Mouse (Mus musculus) spleen, postnatal 4 days (tissue): Measurements from ENCODE around the gene Jade2.
"Not testable (repeated sequence)": the region's sequence is repeated elsewhere in the genome, so short reads cannot be mapped to it uniquely, and the experiment has no call there.

Experiments used
- DNase-seq, 2 experiments: peaks; one replicate each; pipeline ENCODE4 v3.0.0; 2022; ENCODE audit warnings: low spot score in 2 of 2

The Jade2 gene

DNA sequence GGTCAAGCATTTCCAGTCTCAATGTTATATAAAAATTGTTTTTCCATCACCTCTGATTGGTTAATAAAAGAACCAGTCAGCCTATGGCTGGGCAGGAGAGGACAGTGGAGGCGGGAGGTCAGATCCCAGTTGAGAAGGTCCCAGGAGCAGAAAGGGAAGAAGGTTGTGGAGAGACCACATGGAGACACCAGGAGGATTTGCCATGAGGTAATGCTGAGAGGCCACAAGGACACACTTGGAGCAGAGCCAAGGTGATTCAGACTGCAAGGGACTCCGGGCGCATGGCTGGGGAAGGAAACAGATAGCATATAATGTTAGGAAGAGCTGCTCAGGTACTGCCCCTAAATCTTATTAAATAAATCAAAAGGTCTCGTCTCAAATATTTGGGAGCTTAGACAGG lies 61.2 kb downstream of the Jade2 start:
- DNase-seq, result no peak

DNA sequence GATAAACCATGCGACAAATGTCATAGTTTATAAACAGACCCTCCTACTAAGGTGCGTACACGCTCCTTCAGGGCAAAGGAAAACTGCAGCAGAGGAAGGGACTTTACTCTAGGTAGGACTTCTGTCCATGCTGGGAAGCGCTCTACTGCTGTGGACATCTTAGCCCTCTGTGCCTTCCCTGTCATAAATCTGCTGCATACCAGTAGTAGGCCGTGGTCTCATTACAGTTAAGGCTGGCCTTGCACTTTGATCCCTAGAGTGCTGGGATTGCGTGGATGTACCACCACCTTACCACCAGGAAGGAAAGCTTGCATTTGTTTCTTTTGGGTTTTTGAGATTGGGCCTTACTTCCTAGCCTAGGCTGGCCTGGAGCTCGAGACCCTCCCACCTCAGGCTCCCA lies 66.8 kb downstream of the Jade2 start:
- DNase-seq, result no peak

DNA sequence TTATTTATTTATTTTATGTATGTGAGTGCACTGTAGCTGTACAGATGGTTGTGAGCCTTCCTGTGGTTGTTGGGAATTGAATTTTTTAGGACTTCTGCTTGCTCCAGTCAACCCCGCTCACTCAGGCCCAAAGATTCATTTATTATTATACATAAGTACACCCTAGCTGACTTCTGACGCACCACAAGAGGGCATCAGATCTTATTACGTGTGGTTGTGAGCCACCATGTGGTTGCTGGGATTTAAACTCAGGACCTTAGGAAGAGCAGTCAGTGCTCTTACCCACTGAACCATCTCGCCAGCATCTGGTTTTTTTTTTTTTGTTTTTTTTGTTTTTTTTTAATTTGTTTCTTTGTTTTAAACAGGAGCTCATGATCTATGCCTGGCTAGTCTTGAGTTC lies 67.7 kb downstream of the Jade2 start:
- DNase-seq, result not testable (repeated sequence)

DNA sequence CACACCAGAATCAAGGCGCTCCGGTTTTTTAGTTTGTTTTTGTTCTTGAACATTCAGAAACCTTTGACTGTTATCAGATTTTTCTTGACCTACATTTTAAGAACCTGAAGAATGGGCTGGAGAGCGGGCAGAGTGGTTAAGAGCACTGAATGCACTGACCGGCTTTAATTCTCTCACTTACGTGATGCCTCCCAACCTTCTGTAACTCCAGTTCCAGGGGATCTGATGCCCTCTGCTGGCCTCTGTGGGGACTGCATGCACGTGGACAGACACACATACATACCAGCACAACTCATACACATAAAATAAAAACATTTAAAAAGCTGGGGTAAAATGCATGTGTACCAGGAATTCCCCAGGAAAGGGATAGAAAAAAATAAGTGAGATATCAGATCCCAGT lies 71.5 kb downstream of the Jade2 start:
- peak; percentile 68 to 88 for DNase-seq

DNA sequence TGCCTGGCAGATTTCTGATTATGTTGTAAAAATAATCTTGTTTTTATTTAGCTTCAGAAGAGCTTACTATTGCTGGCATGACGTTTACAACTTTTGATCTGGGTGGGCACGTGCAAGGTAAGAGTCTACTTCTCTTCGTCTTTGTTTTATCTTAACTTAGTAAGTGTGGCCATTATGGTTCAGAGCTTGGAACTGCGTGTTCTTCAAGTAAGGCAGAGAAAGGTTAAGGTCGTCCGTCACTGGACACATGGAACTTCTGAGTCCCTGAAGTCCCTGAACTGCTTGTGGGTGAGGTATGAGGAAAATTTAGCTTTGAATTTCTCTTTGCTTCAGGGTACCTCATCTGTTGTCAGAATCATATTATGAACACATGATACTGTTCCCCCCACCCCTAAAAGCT lies 74.7 kb downstream of the Jade2 start:
- DNase-seq, result no peak

DNA sequence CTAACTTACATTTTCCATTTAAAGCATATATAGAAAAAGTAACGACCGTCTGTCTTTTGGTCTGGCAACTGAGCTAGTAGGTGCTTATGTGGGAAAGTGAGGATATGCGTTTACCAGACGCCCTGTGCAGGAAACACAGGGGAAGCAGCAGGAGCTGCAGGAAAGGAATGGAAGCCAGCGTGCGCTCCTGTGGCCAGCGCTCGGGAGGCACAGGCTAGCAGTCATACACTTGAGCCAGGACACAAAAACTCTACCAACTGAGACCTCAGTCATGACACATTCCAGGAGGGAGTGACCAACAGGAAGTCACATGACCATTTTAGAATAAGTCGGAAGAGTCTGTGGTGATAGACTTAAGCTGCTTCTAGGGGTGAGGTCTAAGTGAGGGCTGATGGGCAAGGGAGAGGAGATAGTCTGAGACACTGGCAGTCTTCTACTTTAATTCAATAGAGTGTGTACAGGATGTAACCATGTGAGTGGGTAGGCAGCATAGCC lies 76.6 kb downstream of the Jade2 start:
- DNase-seq, result no peak

DNA sequence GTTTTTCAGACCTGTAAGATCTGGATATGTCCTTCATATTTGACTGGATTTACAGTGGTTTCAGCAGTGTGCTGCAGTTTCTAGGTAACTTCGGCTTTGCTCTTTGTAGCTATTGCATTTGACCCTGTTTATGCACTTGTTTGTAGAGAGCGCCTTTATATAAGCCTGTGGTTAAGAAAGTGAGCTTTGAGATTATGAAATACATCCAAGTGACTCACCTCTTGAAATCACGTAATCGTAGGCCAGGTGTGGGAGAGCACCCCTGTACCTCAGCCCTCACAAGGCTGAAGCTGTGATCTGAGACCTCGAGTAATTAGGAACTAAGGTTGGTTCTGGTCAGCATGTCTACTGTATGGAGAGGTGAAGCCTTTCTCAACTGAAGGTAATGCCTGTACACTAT lies 80.0 kb downstream of the Jade2 start:
- DNase-seq, result no peak

DNA sequence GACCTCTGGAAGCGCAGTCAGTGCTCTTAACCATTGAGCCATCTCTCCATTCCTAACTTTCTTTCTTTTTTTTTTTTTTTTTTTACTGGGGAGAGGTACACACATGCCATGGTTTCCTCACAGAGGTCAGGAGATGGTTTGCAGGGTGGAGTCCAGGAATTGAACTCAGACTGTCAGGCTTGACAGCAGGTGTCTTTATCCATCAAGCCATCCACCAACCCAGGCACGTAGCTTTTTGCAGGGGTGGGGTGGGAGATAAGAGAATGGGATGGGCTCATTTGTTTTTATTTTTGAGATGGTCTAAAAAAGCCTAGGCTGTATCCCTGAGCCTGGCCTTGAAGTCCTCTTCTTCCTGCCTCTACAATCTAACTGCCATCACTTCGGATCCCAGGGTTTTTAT lies 81.9 kb downstream of the Jade2 start:
- no peak for DNase-seq

DNA sequence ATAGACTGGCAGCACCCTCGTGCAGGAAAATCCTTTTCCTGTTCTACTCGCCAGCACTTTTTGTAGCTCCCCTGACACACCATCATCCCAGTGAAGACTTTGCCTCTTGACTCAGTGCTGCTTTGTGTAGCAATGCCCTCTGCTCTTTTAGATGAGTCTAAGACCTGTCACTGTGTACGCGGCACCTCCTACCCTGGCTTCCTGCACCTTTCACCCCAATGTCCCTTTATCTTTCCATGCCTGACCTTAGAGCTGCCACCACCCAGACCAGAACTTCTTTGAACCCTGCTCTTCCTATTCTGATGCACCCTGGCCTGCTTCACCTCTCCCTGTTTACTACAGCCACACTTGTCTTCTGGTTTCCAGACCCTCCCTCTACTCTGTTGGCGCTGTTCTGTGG lies 89.2 kb downstream of the Jade2 start:
- DNase-seq, result no peak

DNA sequence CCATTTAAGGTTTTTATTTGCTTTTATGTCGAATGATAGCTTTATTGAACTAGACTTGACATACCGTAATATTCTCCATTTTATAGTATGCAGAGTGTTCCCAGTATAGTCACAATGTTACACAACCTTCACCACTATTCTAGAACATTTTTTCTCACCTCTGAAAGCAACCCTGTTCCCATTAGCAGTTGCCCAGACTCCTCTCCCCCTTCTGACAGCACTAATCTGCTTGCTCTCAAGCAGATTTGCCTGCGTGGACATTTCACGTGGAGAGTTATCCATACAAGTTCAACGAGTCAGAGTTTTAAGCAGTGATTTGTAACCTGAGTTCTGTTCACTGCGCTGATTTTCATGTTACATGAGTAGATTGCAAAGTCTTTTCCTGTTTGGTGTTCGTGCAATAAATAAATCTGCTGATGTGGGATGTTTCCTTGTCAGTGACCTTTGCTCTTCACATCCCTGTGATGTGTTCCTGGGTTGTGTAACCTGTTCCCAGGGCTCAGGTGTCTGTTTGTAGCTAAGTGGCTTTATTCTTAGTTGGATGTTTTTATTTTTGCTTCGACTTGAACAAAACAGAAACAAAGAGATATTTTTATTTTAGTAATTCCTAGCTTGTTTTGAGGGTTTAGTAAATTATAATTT lies 89.8 kb downstream of the Jade2 start:
- DNase-seq, result no peak

DNA sequence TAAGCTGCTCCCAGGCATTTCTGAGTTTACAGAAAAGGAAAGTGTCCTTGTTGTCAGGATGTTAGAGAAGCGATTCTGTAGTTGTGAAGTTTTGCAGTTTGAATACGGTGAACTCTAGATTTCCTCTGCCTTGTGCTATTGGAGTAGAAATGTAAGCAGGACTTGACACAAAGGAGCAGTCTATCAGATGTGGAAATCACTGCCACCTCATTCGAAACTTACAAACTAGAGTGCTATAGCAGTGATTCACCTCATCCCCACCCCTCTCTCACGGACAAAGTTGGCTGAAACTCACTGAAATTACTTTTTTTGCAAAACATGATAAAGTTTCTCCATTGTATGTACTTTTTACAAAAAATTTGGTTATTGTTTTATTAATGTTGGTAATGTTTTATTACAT lies 92.6 kb downstream of the Jade2 start:
- DNase-seq, result no peak

DNA sequence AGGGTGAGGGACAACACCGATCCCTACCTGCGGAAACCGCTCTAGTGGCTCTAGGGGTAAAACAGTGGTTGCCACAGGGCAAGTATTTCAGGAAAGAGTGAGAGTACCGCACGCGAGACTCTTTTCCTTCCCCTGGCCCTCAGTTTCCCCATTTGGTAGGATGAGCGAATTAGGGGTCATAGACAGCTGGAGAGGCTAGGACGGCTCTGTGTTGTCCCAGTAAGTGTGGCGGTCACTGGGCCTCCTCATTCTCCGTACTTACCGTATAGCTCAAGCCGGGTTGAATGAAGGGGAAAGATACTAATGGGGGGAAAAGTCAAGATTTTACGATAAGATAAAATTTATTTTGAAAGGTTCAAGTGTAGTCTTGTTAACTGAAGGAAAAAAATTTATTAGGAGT lies 93.5 kb downstream of the Jade2 start:
- no peak for DNase-seq
